Mouse (Mus musculus): ENCODE results near the gene Dync1i2. TPM values are rescaled to one million over a fixed set of nuclear protein-coding genes. Genes with fewer than 3 reads are reported as not detected.

Gene Dync1i2
- polyA plus RNA-seq, 1 experiment from 2014 or later: 78.5 TPM

DNA sequence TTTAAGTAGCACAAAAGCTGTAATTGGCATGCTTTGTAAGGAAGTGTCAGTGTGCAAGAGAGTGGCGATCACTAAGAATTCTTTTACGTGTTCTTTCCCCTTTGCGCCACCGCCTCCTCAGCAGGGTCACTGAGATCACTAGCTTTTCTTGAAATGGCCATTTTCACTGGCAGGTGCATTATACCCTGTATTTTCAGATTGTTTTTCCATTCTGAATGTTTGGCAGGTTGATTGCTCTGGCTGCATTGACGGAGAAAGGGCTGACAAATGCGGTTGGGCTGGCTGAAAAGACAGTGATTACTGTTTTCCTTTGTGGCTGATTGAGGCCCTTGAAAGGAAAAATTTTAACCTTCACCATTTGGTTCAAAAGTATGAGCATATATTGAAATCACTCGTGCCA is 33.3 kb downstream of the Dync1i2 start:
- Histone ChIP-seq H3K27ac (ENCODE audit: low read depth, low read length) (no peak overlapping the region), H3K36me3 (ENCODE audit: control insufficient read depth, insufficient read depth, low read length) (peaks cover 3% of the 10 kb centered on the region; the same call in 1 of the 2 replicates), H3K4me3 (ENCODE audit: low read depth, low read length) (no peak overlapping the region), H3K9me3 (ENCODE audit: control insufficient read depth, low read length) (no peaks in the 10 kb centered on the region), H3K4me1 (replicated peaks; ENCODE audit: control insufficient read depth, insufficient read depth, low read length) (no peaks in the 10 kb centered on the region), H3K9ac (ENCODE audit: low read depth, low read length) (no peak overlapping the region), H3K27me3 (replicated peaks; ENCODE audit: control insufficient read depth, insufficient read depth, low read length) (no peaks in the 10 kb centered on the region), H3K4me2 (no peak overlapping the region)
- ATAC-seq (replicated peaks; ENCODE audit: low FRiP score) (no peak), DNase-seq (ENCODE audit: low spot score) (no peak)
- 93% methylated on average over 7 of the region's 7 CpGs for WGBS

DNA sequence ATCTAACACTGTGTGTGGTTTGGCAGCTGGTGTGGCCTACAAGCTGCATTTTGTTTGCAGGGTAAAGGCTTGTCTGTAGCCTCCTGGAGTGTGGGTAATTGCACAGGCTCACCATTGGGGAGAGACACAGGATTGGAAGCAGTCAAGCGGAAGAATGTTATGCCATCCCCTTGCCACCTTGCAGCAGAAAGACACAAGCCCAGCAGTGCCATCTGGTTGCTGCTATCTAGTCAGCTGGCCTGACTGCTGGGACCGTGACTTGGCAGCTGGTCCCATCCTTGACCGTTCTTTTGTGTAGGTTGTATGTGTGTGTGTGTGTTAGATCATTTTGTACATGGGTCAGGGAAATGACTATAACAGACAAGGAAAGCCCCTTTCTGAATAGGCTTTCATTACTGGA is 33.9 kb downstream of the Dync1i2 start:
- WGBS: 89% methylated on average over 3 of the region's 3 CpGs
- no peaks in the 10 kb centered on the region for H3K27me3 ChIP-seq (replicated peaks; ENCODE audit: control insufficient read depth, insufficient read depth, low read length)
- H3K9me3 ChIP-seq (ENCODE audit: control insufficient read depth, low read length): no peaks in the 10 kb centered on the region
- no peak overlapping the region for H3K4me3 ChIP-seq (ENCODE audit: low read depth, low read length)
- no peak overlapping the region for H3K9ac ChIP-seq (ENCODE audit: low read depth, low read length)
- H3K4me1 ChIP-seq (replicated peaks; ENCODE audit: control insufficient read depth, insufficient read depth, low read length): no peaks in the 10 kb centered on the region
- no peak overlapping the region for H3K27ac ChIP-seq (ENCODE audit: low read depth, low read length)
- DNase-seq (ENCODE audit: low spot score) (no peak), ATAC-seq (replicated peaks; ENCODE audit: low FRiP score) (no peak)
- no peak overlapping the region for H3K4me2 ChIP-seq
- peaks cover 3% of the 10 kb centered on the region; the same call in 1 of the 2 replicates for H3K36me3 ChIP-seq (ENCODE audit: control insufficient read depth, insufficient read depth, low read length)

DNA sequence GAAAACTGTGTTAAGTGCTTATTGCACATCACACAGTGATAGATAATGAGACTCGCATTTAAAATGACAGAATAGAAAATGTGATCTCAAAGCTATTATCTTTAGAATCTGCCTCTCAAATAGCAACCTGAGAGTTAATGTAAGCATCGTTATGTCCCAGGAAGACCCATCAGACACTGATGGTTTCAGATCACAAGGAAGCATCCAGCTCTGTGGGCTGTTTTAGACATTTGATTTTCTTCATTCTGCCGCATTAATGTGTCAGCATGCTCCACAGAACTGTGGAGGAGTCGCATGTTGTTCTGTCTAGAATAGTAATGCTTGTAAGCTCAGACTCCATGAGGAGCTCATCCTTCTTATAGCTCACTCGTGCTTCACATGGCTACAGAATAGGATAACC is 34.6 kb downstream of the Dync1i2 start:
- DNase-seq (ENCODE audit: low spot score): no peak
- no peak for ATAC-seq (replicated peaks; ENCODE audit: low FRiP score)
- no peak overlapping the region for H3K27ac ChIP-seq (ENCODE audit: low read depth, low read length)
- peaks cover 8% of the 10 kb centered on the region; the same call in 1 of the 2 replicates for H3K36me3 ChIP-seq (ENCODE audit: control insufficient read depth, insufficient read depth, low read length)
- no peaks in the 10 kb centered on the region for H3K9me3 ChIP-seq (ENCODE audit: control insufficient read depth, low read length)
- no peak overlapping the region for H3K4me3 ChIP-seq (ENCODE audit: low read depth, low read length)
- no peaks in the 10 kb centered on the region for H3K27me3 ChIP-seq (replicated peaks; ENCODE audit: control insufficient read depth, insufficient read depth, low read length)
- 93% methylated on average over 5 of the region's 5 CpGs for WGBS
- H3K4me2 ChIP-seq: no peak overlapping the region
- no peak overlapping the region for H3K9ac ChIP-seq (ENCODE audit: low read depth, low read length)
- H3K4me1 ChIP-seq (replicated peaks; ENCODE audit: control insufficient read depth, insufficient read depth, low read length): no peaks in the 10 kb centered on the region

DNA sequence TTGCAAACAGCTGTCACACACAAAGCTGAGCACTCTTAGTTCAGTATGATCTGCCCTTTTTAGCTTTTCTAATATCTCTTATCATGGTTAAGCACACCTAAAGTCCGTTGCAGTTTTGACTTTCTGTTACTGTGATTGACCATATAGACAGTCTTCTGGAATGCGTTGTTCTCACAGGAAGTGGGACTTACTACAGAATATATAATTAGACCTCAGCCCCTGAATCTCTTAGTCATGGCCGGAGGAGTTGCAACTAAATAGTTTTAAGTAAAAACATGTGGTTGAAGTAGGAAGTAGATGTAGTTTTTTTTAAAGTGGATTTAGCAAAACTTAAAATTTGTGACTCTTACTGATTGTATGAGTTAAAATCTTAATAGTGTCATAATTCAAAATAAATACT is 36.6 kb downstream of the Dync1i2 start:
- Histone ChIP-seq H3K9me3 (ENCODE audit: control insufficient read depth, low read length) (no peaks in the 10 kb centered on the region), H3K27ac (ENCODE audit: low read depth, low read length) (no peak overlapping the region), H3K4me3 (ENCODE audit: low read depth, low read length) (no peak overlapping the region), H3K36me3 (ENCODE audit: control insufficient read depth, insufficient read depth, low read length) (peaks cover 12% of the 10 kb centered on the region), H3K4me1 (replicated peaks; ENCODE audit: control insufficient read depth, insufficient read depth, low read length) (no peaks in the 10 kb centered on the region), H3K27me3 (replicated peaks; ENCODE audit: control insufficient read depth, insufficient read depth, low read length) (no peaks in the 10 kb centered on the region), H3K4me2 (no peak overlapping the region), H3K9ac (ENCODE audit: low read depth, low read length) (no peak overlapping the region)
- WGBS: 50% methylated on average over 3 of the region's 3 CpGs
- ATAC-seq (replicated peaks; ENCODE audit: low FRiP score): no peak
- no peak for DNase-seq (ENCODE audit: low spot score)

DNA sequence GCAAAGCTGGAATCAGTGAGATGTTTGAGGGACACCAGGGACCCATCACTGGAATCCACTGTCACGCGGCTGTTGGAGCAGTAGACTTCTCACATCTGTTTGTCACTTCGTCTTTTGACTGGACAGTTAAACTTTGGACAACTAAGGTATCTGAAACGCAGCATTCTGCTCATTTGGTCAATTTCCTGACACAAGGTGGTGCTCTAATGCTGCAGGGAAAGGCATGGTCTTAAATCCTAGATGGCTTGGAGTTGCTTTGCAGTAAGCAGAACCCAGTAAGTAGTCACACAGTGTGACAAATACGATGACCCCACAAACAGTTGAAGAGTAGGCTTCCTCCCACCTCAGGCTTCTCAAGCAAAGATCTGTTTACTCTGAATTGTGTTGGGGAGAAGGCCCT is 39.3 kb downstream of the Dync1i2 start:
- peaks cover 19% of the 10 kb centered on the region for H3K36me3 ChIP-seq (ENCODE audit: control insufficient read depth, insufficient read depth, low read length)

DNA sequence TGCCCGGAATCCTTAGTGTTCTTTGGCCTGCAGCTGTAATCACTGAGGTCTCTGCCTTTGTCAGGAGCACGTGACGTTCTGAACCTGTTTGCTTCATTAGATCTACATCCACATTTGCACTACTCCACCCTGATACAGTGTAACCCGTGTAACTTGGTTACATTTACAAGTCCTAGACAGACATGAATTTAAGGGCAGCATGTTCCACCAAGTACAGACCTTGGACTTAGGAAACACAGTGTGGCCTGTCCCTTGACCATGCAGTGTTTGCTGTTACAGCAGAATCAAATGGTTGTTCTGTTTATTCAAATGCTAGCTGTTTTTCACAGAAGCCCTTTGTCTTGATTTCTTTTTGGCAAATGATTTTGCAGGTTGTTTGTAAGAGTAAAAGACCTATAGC is 43.3 kb downstream of the Dync1i2 start:
- no peaks in the 10 kb centered on the region; the same call in 1 of the 2 replicates for H3K4me1 ChIP-seq (replicated peaks; ENCODE audit: control insufficient read depth, insufficient read depth, low read length)
- H3K4me3 ChIP-seq (ENCODE audit: low read depth, low read length): no peak overlapping the region
- H3K27ac ChIP-seq (ENCODE audit: low read depth, low read length): no peak overlapping the region
- DNase-seq (ENCODE audit: low spot score) (no peak), ATAC-seq (replicated peaks; ENCODE audit: low FRiP score) (no peak)
- H3K27me3 ChIP-seq (replicated peaks; ENCODE audit: control insufficient read depth, insufficient read depth, low read length): no peaks in the 10 kb centered on the region
- H3K4me2 ChIP-seq: no peak overlapping the region
- H3K9me3 ChIP-seq (ENCODE audit: control insufficient read depth, low read length): no peaks in the 10 kb centered on the region
- 78% methylated on average over 4 of the region's 4 CpGs for WGBS
- H3K9ac ChIP-seq (ENCODE audit: low read depth, low read length): no peak overlapping the region
- H3K36me3 ChIP-seq (ENCODE audit: control insufficient read depth, insufficient read depth, low read length): peaks cover 29% of the 10 kb centered on the region

More for the DNA sequence above, 39.3 kb downstream of the Dync1i2 start:
- H3K9me3 ChIP-seq (ENCODE audit: control insufficient read depth, low read length): no peaks in the 10 kb centered on the region
- no peak overlapping the region for H3K4me3 ChIP-seq (ENCODE audit: low read depth, low read length)
- WGBS: 86% methylated on average over 5 of the region's 5 CpGs
- DNase-seq (ENCODE audit: low spot score): no peak
- H3K27ac ChIP-seq (ENCODE audit: low read depth, low read length): no peak overlapping the region
- no peaks in the 10 kb centered on the region; the same call in 1 of the 2 replicates for H3K4me1 ChIP-seq (replicated peaks; ENCODE audit: control insufficient read depth, insufficient read depth, low read length)
- no peaks in the 10 kb centered on the region for H3K27me3 ChIP-seq (replicated peaks; ENCODE audit: control insufficient read depth, insufficient read depth, low read length)
- H3K9ac ChIP-seq (ENCODE audit: low read depth, low read length): no peak overlapping the region
- no peak overlapping the region for H3K4me2 ChIP-seq
- no peak for ATAC-seq (replicated peaks; ENCODE audit: low FRiP score)

DNA sequence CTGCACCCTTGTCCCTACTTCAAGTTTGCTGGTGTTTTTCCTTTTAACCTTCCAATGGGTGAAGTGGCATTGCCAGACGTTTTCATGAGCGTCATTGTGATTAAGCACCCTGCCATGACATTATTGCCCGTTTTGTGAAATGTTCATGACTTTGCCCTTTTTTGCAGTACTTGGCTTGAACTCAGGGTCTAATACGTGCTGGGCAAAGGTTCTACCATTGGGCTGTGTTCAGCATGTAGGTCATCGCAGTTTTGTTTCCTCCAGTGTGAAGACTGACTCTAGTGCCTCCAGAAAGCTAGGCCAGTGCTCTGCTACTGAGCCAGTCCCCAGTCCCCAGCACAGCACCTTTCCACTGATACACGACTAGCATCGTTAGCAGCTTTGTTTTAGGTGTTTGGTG is 45.1 kb downstream of the Dync1i2 start:
- H3K27ac ChIP-seq (ENCODE audit: low read depth, low read length): no peak overlapping the region
- ATAC-seq (replicated peaks; ENCODE audit: low FRiP score) (no peak), DNase-seq (ENCODE audit: low spot score) (peak; percentile 15)
- no peak overlapping the region for H3K4me3 ChIP-seq (ENCODE audit: low read depth, low read length)
- WGBS: 89% methylated on average over 7 of the region's 7 CpGs
- no peaks in the 10 kb centered on the region; the same call in 1 of the 2 replicates for H3K4me1 ChIP-seq (replicated peaks; ENCODE audit: control insufficient read depth, insufficient read depth, low read length)
- H3K9me3 ChIP-seq (ENCODE audit: control insufficient read depth, low read length): no peaks in the 10 kb centered on the region
- H3K36me3 ChIP-seq (ENCODE audit: control insufficient read depth, insufficient read depth, low read length): peaks cover 33% of the 10 kb centered on the region
- H3K27me3 ChIP-seq (replicated peaks; ENCODE audit: control insufficient read depth, insufficient read depth, low read length): no peaks in the 10 kb centered on the region
- no peak overlapping the region for H3K9ac ChIP-seq (ENCODE audit: low read depth, low read length)
- no peak overlapping the region for H3K4me2 ChIP-seq

DNA sequence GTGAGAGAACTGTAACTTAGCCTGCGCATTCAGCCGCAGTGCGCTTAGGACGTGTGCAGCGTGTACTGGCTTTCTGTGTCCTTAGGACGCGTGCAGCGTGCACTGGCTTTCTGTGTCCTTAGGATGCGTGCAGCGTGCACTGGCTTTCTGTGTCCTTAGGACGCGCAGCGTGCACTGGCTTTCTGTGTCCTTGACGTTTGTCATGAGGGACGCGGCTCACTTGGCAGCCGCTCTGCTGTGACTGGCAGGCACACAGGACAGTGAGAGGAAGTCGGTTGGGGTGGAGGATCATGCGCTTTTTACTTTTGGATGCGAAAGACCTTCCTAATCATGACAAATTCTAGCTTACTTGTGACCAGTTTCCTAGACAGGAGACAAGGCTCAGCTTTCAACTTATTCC is 53.1 kb downstream of the Dync1i2 start:
- no peak for ATAC-seq (replicated peaks; ENCODE audit: low FRiP score)
- H3K27ac ChIP-seq (ENCODE audit: low read depth, low read length): no peak overlapping the region
- H3K27me3 ChIP-seq (replicated peaks; ENCODE audit: control insufficient read depth, insufficient read depth, low read length): no peaks in the 10 kb centered on the region
- no peaks in the 10 kb centered on the region for H3K9me3 ChIP-seq (ENCODE audit: control insufficient read depth, low read length)
- H3K4me3 ChIP-seq (ENCODE audit: low read depth, low read length): no peak overlapping the region
- H3K36me3 ChIP-seq (ENCODE audit: control insufficient read depth, insufficient read depth, low read length): peaks cover 18% of the 10 kb centered on the region; the same call in 1 of the 2 replicates
- 95% methylated on average over 20 of the region's 20 CpGs for WGBS
- peaks cover 8% of the 10 kb centered on the region for H3K4me1 ChIP-seq (replicated peaks; ENCODE audit: control insufficient read depth, insufficient read depth, low read length)
- no peak overlapping the region for H3K9ac ChIP-seq (ENCODE audit: low read depth, low read length)
- H3K4me2 ChIP-seq: no peak overlapping the region
- no peak for DNase-seq (ENCODE audit: low spot score)

DNA sequence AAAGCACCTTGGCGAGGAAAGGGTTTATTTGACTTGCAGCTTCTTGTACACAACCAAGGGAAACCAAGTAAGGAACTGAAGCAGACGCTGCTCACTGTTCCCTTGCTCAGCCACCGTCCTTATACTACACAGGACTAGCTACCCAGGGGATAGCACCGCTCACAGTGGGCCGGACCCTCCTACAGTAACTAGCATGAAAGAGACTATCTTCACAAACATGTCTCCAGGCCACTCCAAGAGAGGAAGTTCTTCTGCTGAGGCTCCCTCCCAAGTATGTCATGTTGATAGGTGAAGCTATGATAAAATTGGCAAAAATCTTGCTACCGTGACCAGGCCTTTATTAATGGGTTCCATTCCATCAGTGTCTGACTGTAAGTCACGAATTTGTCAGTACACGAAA is 57.2 kb downstream of the Dync1i2 start:
- Histone ChIP-seq H3K9me3 (ENCODE audit: control insufficient read depth, low read length) (no peaks in the 10 kb centered on the region), H3K4me3 (ENCODE audit: low read depth, low read length) (no peak overlapping the region), H3K36me3 (ENCODE audit: control insufficient read depth, insufficient read depth, low read length) (peaks cover 5% of the 10 kb centered on the region; the same call in 1 of the 2 replicates), H3K27me3 (replicated peaks; ENCODE audit: control insufficient read depth, insufficient read depth, low read length) (no peaks in the 10 kb centered on the region), H3K27ac (ENCODE audit: low read depth, low read length) (peak overlapping the region; percentile 1; the same call in 1 of the 2 replicates), H3K9ac (ENCODE audit: low read depth, low read length) (no peak overlapping the region), H3K4me2 (no peak overlapping the region), H3K4me1 (replicated peaks; ENCODE audit: control insufficient read depth, insufficient read depth, low read length) (peaks cover 14% of the 10 kb centered on the region)
- DNase-seq (ENCODE audit: low spot score): no peak
- peak; percentile 48; the same call in 1 of the 2 replicates for ATAC-seq (replicated peaks; ENCODE audit: low FRiP score)
- 73% methylated on average over 8 of the region's 8 CpGs for WGBS

All from liver, embryonic 11.5 days (tissue).